Mouse (Mus musculus) heart, postnatal 0 days (tissue): Measurements from ENCODE around the gene Rbks. TPM values are rescaled to one million over a fixed set of nuclear protein-coding genes. Genes with fewer than 3 reads are reported as not detected.

Experiments used
- ATAC-seq: fragments of 200-750 bp; cut with Nextera tagmentation; 2 replicates; pipeline ENCODE4 v1.8.0; 2017; ENCODE audit warnings: low read depth, moderate number of reproducible peaks, moderate library complexity; ENCODE audit not compliant: insufficient read depth
- DNase-seq: peaks from one replicate; pipeline ENCODE4 v3.0.0-alpha.2; 2016; ENCODE audit warnings: low spot score
- H3K27ac ChIP-seq: fragments of 300-500 bp; sonication (generic); 2 replicates; pipeline ENCODE4 v1.5.1; 2014; ENCODE audit warnings: low read depth, mild to moderate bottlenecking
- H3K27me3 ChIP-seq: fragments of 300-500 bp; sonication (generic); 2 replicates; pipeline ENCODE4 v1.6.1; 2014; ENCODE audit warnings: low read length, mixed read lengths; ENCODE audit not compliant: control insufficient read depth, insufficient read depth
- H3K36me3 ChIP-seq: fragments of 300-500 bp; sonication (generic); replicated peaks from 2 replicates; pipeline ENCODE4 v1.6.1; 2014; ENCODE audit warnings: low read length, mixed read lengths; ENCODE audit not compliant: control insufficient read depth, insufficient read depth
- H3K4me1 ChIP-seq: fragments of 300-500 bp; sonication (generic); 2 replicates; pipeline ENCODE4 v1.6.1; 2014; ENCODE audit warnings: antibody characterized with exemption; ENCODE audit not compliant: control insufficient read depth, insufficient read depth
- H3K4me2 ChIP-seq: fragments of 300-500 bp; sonication (generic); 2 replicates; pipeline ENCODE4 v1.6.1; 2014; ENCODE audit warnings: low read depth, mild to moderate bottlenecking, low read length, moderate library complexity
- H3K4me3 ChIP-seq: fragments of 300-500 bp; sonication (generic); 2 replicates; pipeline ENCODE4 v1.5.1; 2014; ENCODE audit warnings: low read depth, low read length
- H3K9ac ChIP-seq: fragments of 300-500 bp; sonication (generic); replicated peaks from 2 replicates; pipeline ENCODE4 v1.6.1; 2014; ENCODE audit warnings: low read depth, low read length, mixed read lengths
- H3K9me3 ChIP-seq: fragments of 300-500 bp; sonication (generic); replicated peaks from 2 replicates; pipeline ENCODE4 v1.6.1; 2016; ENCODE audit warnings: low read length; ENCODE audit not compliant: control insufficient read depth
- CTCF ChIP-seq: IDR thresholded peaks from 2 replicates; pipeline ENCODE4 v1.5.1; 2016; ENCODE audit warnings: antibody characterized with exemption, control low read depth, low read depth
- EP300 ChIP-seq: IDR thresholded peaks from 2 replicates; pipeline ENCODE4 v1.6.1; 2016; ENCODE audit warnings: antibody characterized with exemption, low read depth
- WGBS: fragments of 180-500 bp; shearing (Covaris S2); extraction: QIAGEN DNeasy Blood & Tissue Kit; methylation state at CpG from one replicate; pipeline ENCODE4 v1.1.7; 2014; 5-methylcytosine and 5-hydroxymethylcytosine counted together
- polyA plus RNA-seq: library from polyadenylated mRNA; unstranded; fragments of >200 nt; fragmentation: Nextera tagmentation; extraction: Ambion mirVana; gene quantifications from 2 replicates; pipeline ENCODE4 v1.2.1, GENCODE M21; 2015
- total RNA-seq: library from RNA; depleted of rRNA; stranded (reverse); fragments of >200 nt; gene quantifications from 2 replicates; pipeline ENCODE4 v1.2.3, GENCODE M21; 2014; ENCODE audit warnings: low replicate concordance

Gene Rbks
- total and polyA plus RNA-seq, 2 experiments from 2014 or later = 0.53 to 9.1 TPM

- no peaks in the 10 kb centered on the region for H3K27me3 ChIP-seq
- H3K9me3 ChIP-seq = no peaks in the 10 kb centered on the region
- 0 out of 2 replicates have a peak overlapping the region, but pooled peaks have one; percentile 10 for H3K9ac ChIP-seq
- peak; percentile 70 for DNase-seq
- 22% methylated on average over 5 of the region's 5 CpGs for WGBS
- peak overlapping the region; percentile 86 for H3K27ac ChIP-seq
- H3K4me1 ChIP-seq = peaks cover 44% of the 10 kb centered on the region
- no peak overlapping the region for H3K4me3 ChIP-seq
- no peak for TF ChIP-seq CTCF
- TF ChIP-seq EP300 = peak; percentile 69
- no peaks in the 10 kb centered on the region; the same call in 1 of the 2 replicates for H3K36me3 ChIP-seq
- no peak overlapping the region for H3K4me2 ChIP-seq
- peak; percentile 78 for ATAC-seq
Measured at GRCm38 (mm10) chr5:31630064-31630463, 67.4 kb downstream of the Rbks start.

- Histone ChIP-seq H3K27me3 (no peaks in the 10 kb centered on the region), H3K4me2 (no peak overlapping the region), H3K4me1 (peaks cover 35% of the 10 kb centered on the region), H3K27ac (peak overlapping the region; percentile 52), H3K36me3 (no peaks in the 10 kb centered on the region; the same call in none of the 2 replicates), H3K9ac (no peak overlapping the region), H3K9me3 (no peaks in the 10 kb centered on the region), H3K4me3 (no peak overlapping the region)
- no peak for ATAC-seq
- TF ChIP-seq EP300 = no peak
- no peak for TF ChIP-seq CTCF
- DNase-seq = no peak
- 83% methylated on average over 8 of the region's 8 CpGs for WGBS
Measured at GRCm38 (mm10) chr5:31628555-31628954, 68.9 kb downstream of the Rbks start.

GRCm38 (mm10) chr5:31627562-31628526, 69.6 kb downstream of the Rbks start:
- DNase-seq (no peak), ATAC-seq (no peak)
- H3K9ac ChIP-seq = no peak overlapping the region
- H3K36me3 ChIP-seq = no peaks in the 10 kb centered on the region; the same call in none of the 2 replicates
- no peak overlapping the region for H3K4me3 ChIP-seq
- no peak overlapping the region for H3K4me2 ChIP-seq
- H3K4me1 ChIP-seq = peaks cover 35% of the 10 kb centered on the region
- 71% methylated on average over 9 of the region's 9 CpGs for WGBS
- H3K27ac ChIP-seq = peak overlapping the region; percentile 52
- no peaks in the 10 kb centered on the region for H3K27me3 ChIP-seq
- TF ChIP-seq EP300 = no peak
- no peak for TF ChIP-seq CTCF
- H3K9me3 ChIP-seq = no peaks in the 10 kb centered on the region

DNA sequence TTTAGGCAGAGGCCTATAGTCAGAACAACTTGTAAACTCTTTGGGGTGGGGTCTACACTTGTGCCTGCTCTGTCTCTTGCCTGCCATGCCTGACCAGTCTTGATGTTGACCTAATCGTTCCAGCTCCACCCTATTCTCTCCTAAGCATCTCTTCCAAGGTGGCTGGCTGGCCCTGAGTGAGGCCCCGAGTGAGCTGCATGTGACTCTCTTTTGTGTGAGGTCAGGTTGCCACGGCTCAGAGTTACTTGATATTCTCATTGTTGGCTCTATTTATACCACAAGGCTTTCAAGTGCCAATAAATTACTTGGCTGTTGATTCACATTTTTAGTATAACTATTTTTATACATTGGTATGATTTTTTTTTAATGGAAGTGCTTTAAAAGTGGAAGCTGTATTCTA, 70.3 kb downstream of the Rbks start:
- H3K27me3 ChIP-seq = no peaks in the 10 kb centered on the region
- no peaks in the 10 kb centered on the region for H3K9me3 ChIP-seq
- no peak overlapping the region for H3K9ac ChIP-seq
- TF ChIP-seq EP300 = peak; percentile 41; the same call in 1 of the 2 replicates
- TF ChIP-seq CTCF = no peak
- DNase-seq (peak; percentile 75), ATAC-seq (peak; percentile 69)
- H3K4me2 ChIP-seq = no peak overlapping the region
- H3K27ac ChIP-seq = peak overlapping the region; percentile 79
- peaks cover 35% of the 10 kb centered on the region for H3K4me1 ChIP-seq
- H3K4me3 ChIP-seq = no peak overlapping the region
- H3K36me3 ChIP-seq = peaks cover 6% of the 10 kb centered on the region
- 15% methylated on average over 3 of the region's 3 CpGs for whole genome bisulfite sequencing

DNA sequence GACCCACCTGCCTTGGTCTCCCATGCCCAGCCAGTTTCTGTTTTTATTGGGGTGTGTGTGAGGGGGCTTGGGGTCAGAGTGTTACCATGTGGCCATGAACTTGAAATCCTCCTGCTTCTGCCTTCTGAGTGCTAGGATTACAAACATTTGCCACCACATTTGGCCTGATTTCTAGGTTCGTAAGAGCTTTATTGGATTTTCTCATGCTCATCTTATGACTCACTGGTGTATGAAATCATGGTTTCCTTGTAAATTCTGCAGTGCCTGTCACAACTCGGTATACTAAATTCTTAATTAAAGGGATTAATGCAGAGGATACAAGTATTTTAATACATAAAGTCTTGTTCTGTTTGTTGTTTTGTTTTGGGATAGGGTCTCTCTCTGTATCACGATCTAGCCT, 77.1 kb downstream of the Rbks start:
- Histone ChIP-seq H3K4me1 (peaks cover 1% of the 10 kb centered on the region; the same call in 1 of the 2 replicates), H3K27ac (no peak overlapping the region), H3K27me3 (no peaks in the 10 kb centered on the region), H3K9me3 (no peaks in the 10 kb centered on the region), H3K36me3 (peaks cover 59% of the 10 kb centered on the region), H3K9ac (no peak overlapping the region), H3K4me2 (no peak overlapping the region), H3K4me3 (no peak overlapping the region)
- WGBS = 95% methylated on average over 3 of the region's 3 CpGs
- DNase-seq (no peak), ATAC-seq (no peak)
- TF ChIP-seq CTCF (no peak), EP300 (no peak)
